14 mouse cellular contexts compared by ENCODE assay signal in the genomic region with DNA sequence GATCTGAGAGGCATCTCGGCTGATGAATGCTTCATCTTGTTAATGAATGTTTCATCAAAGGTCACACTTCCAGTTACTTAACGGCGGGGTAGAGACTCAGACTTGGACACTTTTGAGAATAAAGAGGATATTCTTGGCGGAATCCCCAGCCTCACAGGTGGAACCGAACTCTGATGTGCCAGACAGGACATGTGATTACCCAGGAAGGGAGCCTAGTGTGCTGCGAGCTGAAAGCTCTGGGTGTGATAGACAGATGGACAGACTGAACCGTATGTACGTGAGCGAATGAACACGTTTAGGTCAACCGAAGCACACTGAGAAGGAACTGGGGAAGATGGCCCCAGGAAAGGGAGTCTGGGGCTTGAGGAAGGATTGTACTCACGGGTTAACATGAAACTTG.
"Had no signal": no experiment of that assay in that cellular context is flagged by ENCODE, and none has a peak within 500 bp of the region (broad histone marks: within the 10 kb centered on the region; RNA-seq: fewer than 3 reads in every experiment).

No protein-coding gene starts in this region.

- DNase-seq: kidney, postnatal 36 days; layer of hippocampus, postnatal 36 days; liver, embryonic 13.5 days; lung, adult 2 months; lung, postnatal 14 days; lung, postnatal 4 days; midbrain, embryonic 14.5 days; thymus, adult 2 months; thymus, postnatal 14 days; thymus, postnatal 4 days had no signal

- H3K27ac ChIP-seq: kidney, postnatal 0 days; left cerebral cortex, adult 2 months; liver, embryonic 13.5 days; stomach, postnatal 0 days had no signal

- H3K9ac ChIP-seq: liver, embryonic 13.5 days had no signal

- H3K4me3 ChIP-seq: left cerebral cortex, adult 2 months; liver, embryonic 13.5 days had no signal

- H3K36me3 ChIP-seq: liver, embryonic 13.5 days had no signal

- H3K27me3 ChIP-seq: liver, embryonic 13.5 days had no signal

- H3K9me3 ChIP-seq: liver, embryonic 13.5 days had no signal

- H3K4me2 ChIP-seq: liver, embryonic 13.5 days; midbrain, embryonic 11.5 days had no signal
